Comparison of ENCODE assay signal across 13 mouse cellular contexts in genomic region chr1:185346188-185346587, GRCm38 (mm10). TPM values are rescaled to one million over a fixed set of nuclear protein-coding genes. Genes with fewer than 3 reads are reported as not detected.
A peak's percentile ranks its signal among the peaks of the same experiment; 100 is the strongest.
DNase-seq lines count a peak whose midpoint lies in the region; ATAC-seq and TF ChIP-seq lines count a peak whose summit lies in the region.
"Had no signal": no experiment of that assay in that cellular context is flagged by ENCODE, and none has a peak within 500 bp of the region (broad histone marks: within the 10 kb centered on the region; RNA-seq: fewer than 3 reads in every experiment).

No protein-coding gene starts in this region.

- TF ChIP-seq POLR2A in lung, adult 2 months (IDR thresholded peaks at IDR 0.05; ENCODE audit: borderline replicate concordance, extremely low read depth, low read depth, low read length) = no peak
- TF ChIP-seq POLR2A in thymus, adult 2 months (IDR thresholded peaks at IDR 0.05; ENCODE audit: control insufficient read depth, extremely low read depth, insufficient read depth, low read length, poor library complexity) = no peak

- peak; percentile 57 for DNase-seq in heart, embryonic 10.5 days (ENCODE audit: low spot score)
- no peak for DNase-seq in heart, postnatal 36 days
- no peak for DNase-seq in lung, adult 2 months
- DNase-seq in lung, postnatal 25 days (ENCODE audit: low spot score) = no peak
- DNase-seq in ZHBTc4 (ENCODE audit: low read depth, low spot score) = peak; percentile 72
- DNase-seq in liver, embryonic 14.5 days (ENCODE audit: low read depth in 3 of 3, low spot score in 3 of 3) = no peak
- no peak for DNase-seq in cerebellum, postnatal 14 days
- DNase-seq in thymus, adult 2 months = no peak
- DNase-seq: adrenal gland, postnatal 25 days; cerebellum, adult 8-10 months; thymus, adult 18-20 months had no signal

- no peak overlapping the region for H3K4me2 ChIP-seq in liver, embryonic 14.5 days (ENCODE audit: low read depth)
- H3K4me2 ChIP-seq: hindbrain, embryonic 15.5 days had no signal

- no peaks in the 10 kb centered on the region for H3K9me3 ChIP-seq in heart, embryonic 10.5 days
- H3K9me3 ChIP-seq in liver, embryonic 14.5 days (ENCODE audit: control insufficient read depth, low read length) = no peaks in the 10 kb centered on the region
- H3K9me3 ChIP-seq: G1E; hindbrain, embryonic 15.5 days had no signal

- WGBS in heart, embryonic 10.5 days = 71% methylated on average over 10 of the region's 10 CpGs
- 64% methylated on average over 10 of the region's 10 CpGs for WGBS in lung, adult 2 months
- WGBS in liver, embryonic 14.5 days (ENCODE audit: insufficient replicate concordance) = 57% methylated on average over 10 of the region's 10 CpGs
- WGBS in thymus, adult 2 months = 90% methylated on average over 10 of the region's 10 CpGs

- no peaks in the 10 kb centered on the region for H3K4me1 ChIP-seq in heart, embryonic 10.5 days
- H3K4me1 ChIP-seq in lung, adult 2 months (ENCODE audit: control insufficient read depth, insufficient read depth, low read length) = no peaks in the 10 kb centered on the region
- H3K4me1 ChIP-seq in liver, embryonic 14.5 days (replicated peaks; ENCODE audit: control insufficient read depth in 2 of 2, insufficient read depth in 2 of 2, low read length in 1 of 2) = no peaks in the 10 kb centered on the region
- no peaks in the 10 kb centered on the region for H3K4me1 ChIP-seq in thymus, adult 2 months (replicated peaks; ENCODE audit: control insufficient read depth, insufficient read depth, low read length)
- H3K4me1 ChIP-seq: hindbrain, embryonic 15.5 days had no signal

- TF ChIP-seq EP300 in liver, embryonic 14.5 days (IDR thresholded peaks at IDR 0.05; ENCODE audit: low read depth) = no peak

- no peak overlapping the region for H3K27ac ChIP-seq in heart, embryonic 10.5 days
- no peak overlapping the region for H3K27ac ChIP-seq in liver, embryonic 14.5 days
- H3K27ac ChIP-seq in thymus, adult 2 months (ENCODE audit: control insufficient read depth, insufficient read depth, low read length) = no peak overlapping the region
- H3K27ac ChIP-seq: hindbrain, embryonic 15.5 days had no signal

- no peaks in the 10 kb centered on the region for H3K27me3 ChIP-seq in heart, embryonic 10.5 days (ENCODE audit: insufficient read depth, poor library complexity, severe bottlenecking)
- H3K27me3 ChIP-seq in liver, embryonic 14.5 days (ENCODE audit: control insufficient read depth, insufficient read depth, low read length) = no peaks in the 10 kb centered on the region
- H3K27me3 ChIP-seq in thymus, adult 2 months (ENCODE audit: control insufficient read depth, insufficient read depth, low read length) = no peaks in the 10 kb centered on the region
- H3K27me3 ChIP-seq: hindbrain, embryonic 15.5 days had no signal

- ATAC-seq in liver, embryonic 14.5 days (ENCODE audit: insufficient read depth) = no peak

- no peak overlapping the region for H3K9ac ChIP-seq in liver, embryonic 14.5 days (replicated peaks)
- H3K9ac ChIP-seq: hindbrain, embryonic 15.5 days had no signal

- peak; percentile 30; the same call in 1 of the 2 replicates for TF ChIP-seq CTCF in lung, adult 2 months (IDR thresholded peaks at IDR 0.05; ENCODE audit: insufficient read depth, low read length)
- TF ChIP-seq CTCF in liver, embryonic 14.5 days (IDR thresholded peaks at IDR 0.05; ENCODE audit: low read depth) = peak; percentile 53
- no peak for TF ChIP-seq CTCF in thymus, adult 2 months (IDR thresholded peaks at IDR 0.05; ENCODE audit: borderline replicate concordance, control insufficient read depth, extremely low read depth, insufficient read depth, low read length, poor library complexity)

- H3K4me3 ChIP-seq in heart, embryonic 10.5 days = no peak overlapping the region
- H3K4me3 ChIP-seq in lung, adult 2 months (replicated peaks; ENCODE audit: extremely low read depth, low read depth, low read length) = no peak overlapping the region
- no peak overlapping the region for H3K4me3 ChIP-seq in liver, embryonic 14.5 days (ENCODE audit: insufficient read depth in 1 of 2, low read depth in 2 of 2, low read length in 2 of 2)
- H3K4me3 ChIP-seq in thymus, adult 2 months (ENCODE audit: control insufficient read depth, insufficient read depth, low read length) = no peak overlapping the region
- H3K4me3 ChIP-seq: hindbrain, embryonic 15.5 days had no signal

- intact Hi-C loops in heart, postnatal 36 days (cut with DNase I) = no loop called here

- H3K36me3 ChIP-seq in heart, embryonic 10.5 days = peaks cover 90% of the 10 kb centered on the region
- no peaks in the 10 kb centered on the region for H3K36me3 ChIP-seq in liver, embryonic 14.5 days (replicated peaks; ENCODE audit: control insufficient read depth, insufficient read depth, low read depth)
- H3K36me3 ChIP-seq in thymus, adult 2 months (ENCODE audit: control insufficient read depth, insufficient read depth, low read length) = no peaks in the 10 kb centered on the region

RNA-seq across cellular contexts. Expression of gene Bpnt1, which starts 14.2 kb away (rescaled TPM):
- 38.5 and 39.9 TPM in 2 replicates for polyA plus RNA-seq in heart, embryonic 10.5 days (2016; fragmentation: Nextera tagmentation; extraction: Ambion mirVana)
- 10 to 100 TPM; 23.4 to 27.0 TPM for total RNA-seq in heart, postnatal 36 days (2021)
- polyA plus RNA-seq in lung, adult 2 months (2012; rRNA removed) = 40.4 and 45.1 TPM in 2 replicates
- polyA plus RNA-seq in liver, embryonic 14.5 days (2012; rRNA removed) = 9.1 and 11.3 TPM in 2 replicates
- 4.4 and 5.4 TPM in 2 replicates for polyA plus RNA-seq in liver, embryonic 14.5 days (2014; fragmentation: Nextera tagmentation; extraction: Ambion mirVana)
- polyA plus RNA-seq in thymus, adult 2 months (2012; rRNA removed) = 14.0 and 19.6 TPM in 2 replicates

RNA-seq across cellular contexts. Expression of gene Eprs, which starts 16.7 kb away (rescaled TPM):
- polyA plus RNA-seq in heart, embryonic 10.5 days (2016; fragmentation: Nextera tagmentation; extraction: Ambion mirVana) = 135 and 151 TPM in 2 replicates
- 10 to 100 TPM; 78.7 to 85.3 TPM for total RNA-seq in heart, postnatal 36 days (2021)
- polyA plus RNA-seq in lung, adult 2 months (2012; rRNA removed) = 6.1 and 10.7 TPM in 2 replicates
- polyA plus RNA-seq in liver, embryonic 14.5 days (2012; rRNA removed) = 12.2 and 22.9 TPM in 2 replicates
- polyA plus RNA-seq in liver, embryonic 14.5 days (2014; fragmentation: Nextera tagmentation; extraction: Ambion mirVana) = 79.1 and 83.7 TPM in 2 replicates
- 11.0 and 13.4 TPM in 2 replicates for polyA plus RNA-seq in thymus, adult 2 months (2012; rRNA removed)

RNA-seq across cellular contexts. Expression of gene Iars2, which starts 17.0 kb away (rescaled TPM):
- 31.7 and 43.8 TPM in 2 replicates for polyA plus RNA-seq in heart, embryonic 10.5 days (2016; fragmentation: Nextera tagmentation; extraction: Ambion mirVana)
- 10 to 100 TPM; 81.2 to 83.4 TPM for total RNA-seq in heart, postnatal 36 days (2021)
- polyA plus RNA-seq in lung, adult 2 months (2012; rRNA removed) = 21.6 and 24.0 TPM in 2 replicates
- 12.3 and 17.6 TPM in 2 replicates for polyA plus RNA-seq in liver, embryonic 14.5 days (2012; rRNA removed)
- polyA plus RNA-seq in liver, embryonic 14.5 days (2014; fragmentation: Nextera tagmentation; extraction: Ambion mirVana) = 19.1 and 21.9 TPM in 2 replicates
- polyA plus RNA-seq in thymus, adult 2 months (2012; rRNA removed) = 22.7 and 28.4 TPM in 2 replicates

Comparison
In these comparisons a context has a peak if more than half of its experiments do, and no peak if none do; other contexts are left out.
1. DNase-seq: peak in heart, embryonic 10.5 days (single experiment) and ZHBTc4 (single experiment); none in heart, postnatal 36 days (0 of 2), lung, adult 2 months (single experiment), lung, postnatal 25 days (single experiment), liver, embryonic 14.5 days (0 of 3), cerebellum, postnatal 14 days (0 of 2) and thymus, adult 2 months (single experiment).